Mouse (Mus musculus) right cerebral cortex, postnatal 10 days (tissue): ENCODE measurements at regions not wholly inside any gene's neighbourhood (a gene's known extent, or its start where the extent isn't known, plus 50 kb on each side); places are given as distances from the start of the nearest gene placed in this dataset.

Experiments
- DNase-seq, 2 experiments: peaks; one replicate each; pipeline ENCODE4 v3.0.0; 2021; ENCODE audit warnings: low spot score in 2 of 2

DNA sequence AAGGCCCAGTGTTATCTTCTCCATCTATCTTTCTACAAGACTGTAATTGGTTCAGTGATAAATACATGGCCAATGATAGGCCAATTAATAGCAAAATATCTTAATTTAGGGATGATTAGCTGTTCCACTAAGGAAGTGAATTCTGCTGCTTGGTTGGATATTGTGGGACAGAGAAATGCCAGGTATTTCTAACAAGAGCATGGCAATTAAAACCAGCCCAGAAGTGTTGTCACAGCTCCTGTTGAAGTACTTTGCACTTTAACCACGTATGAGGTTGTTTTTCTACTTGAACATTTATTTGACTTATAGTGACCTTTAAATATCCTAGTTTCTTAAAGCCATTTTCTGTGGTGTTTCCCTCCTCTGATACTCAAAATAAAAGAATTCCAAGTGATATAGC is 65.7 kb upstream of the Acsl4 start:
- no peak for DNase-seq

DNA sequence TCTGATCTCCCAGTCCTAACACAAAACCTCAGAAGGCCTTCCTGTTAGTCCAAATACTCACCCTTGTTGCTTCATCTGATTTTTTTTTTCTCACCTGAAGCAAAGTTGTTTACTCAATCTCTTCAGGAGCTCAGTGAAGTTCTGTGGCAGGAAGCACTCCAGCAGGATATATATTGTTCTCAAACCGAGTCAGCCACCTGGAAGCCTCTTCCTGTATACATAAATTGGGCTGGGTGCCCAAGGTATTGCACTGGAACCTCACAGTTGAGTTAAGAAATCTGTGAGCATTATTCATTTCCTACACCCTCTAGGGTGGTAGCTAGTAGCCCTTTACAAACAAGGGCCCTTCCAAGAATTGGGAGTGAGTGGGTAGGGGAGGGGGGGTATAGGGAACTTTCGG is 73.8 kb upstream of the Acsl4 start:
- DNase-seq, result no peak

DNA sequence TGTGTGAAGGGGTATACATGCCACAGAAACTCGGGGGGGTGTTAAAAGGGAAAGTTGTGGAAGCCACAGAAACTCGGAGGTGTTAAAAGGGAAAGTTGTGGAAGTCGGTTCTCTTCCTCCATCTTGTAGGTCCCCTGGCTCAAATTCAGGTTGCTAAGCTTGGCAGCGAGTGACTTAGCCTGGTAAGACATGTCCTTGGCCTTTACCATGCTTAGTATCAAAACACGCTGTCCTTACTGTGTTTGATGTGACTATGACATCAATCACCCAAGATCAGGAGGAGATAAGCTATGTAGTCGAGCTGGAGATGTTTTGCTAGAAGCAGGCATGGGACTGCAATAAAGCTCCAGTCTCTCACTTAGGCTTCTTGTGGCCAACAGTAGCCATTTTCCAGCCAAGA is 74.4 kb upstream of the Acsl4 start:
- DNase-seq, result no peak

DNA sequence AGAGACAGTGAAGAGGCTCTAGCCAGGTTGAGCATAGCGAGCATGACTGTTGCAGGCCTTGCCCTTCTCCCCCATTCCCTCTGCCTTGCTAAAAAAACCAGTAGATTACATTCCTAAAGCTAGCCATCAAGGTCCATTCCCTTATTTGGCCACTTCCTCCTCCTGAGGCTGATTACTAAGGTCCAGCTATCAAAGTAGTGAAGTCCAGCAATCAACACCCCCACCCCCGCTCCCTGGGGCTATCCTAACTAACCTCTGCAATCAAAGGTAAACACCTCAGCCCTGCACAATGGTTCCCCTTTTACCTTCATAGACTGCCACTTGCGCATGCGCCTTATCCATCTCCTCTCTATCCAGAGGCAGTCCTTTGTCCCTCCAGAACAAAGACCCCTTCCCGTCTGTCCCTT is 77.5 kb upstream of the Acsl4 start:
- no peak for DNase-seq

DNA sequence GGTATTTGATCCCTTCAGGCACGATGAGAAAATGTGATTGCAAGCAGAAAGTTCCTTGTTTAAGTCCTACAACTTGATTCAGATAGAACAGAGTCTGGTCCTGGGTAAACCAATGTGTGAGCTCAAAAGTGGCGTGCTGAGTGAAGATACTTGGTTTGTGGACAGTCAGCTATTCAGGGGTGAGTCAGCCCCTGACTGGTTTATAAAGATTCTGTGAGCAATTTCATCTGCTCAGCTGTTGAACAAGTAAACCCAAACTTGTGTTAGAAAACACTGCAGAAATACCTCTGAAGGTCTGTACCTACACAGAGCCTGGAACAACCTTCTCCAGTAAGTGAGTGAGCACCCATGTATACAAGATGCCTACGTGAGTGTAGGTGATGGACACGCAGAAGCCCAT is 78.1 kb upstream of the Acsl4 start:
- DNase-seq, result no peak

DNA sequence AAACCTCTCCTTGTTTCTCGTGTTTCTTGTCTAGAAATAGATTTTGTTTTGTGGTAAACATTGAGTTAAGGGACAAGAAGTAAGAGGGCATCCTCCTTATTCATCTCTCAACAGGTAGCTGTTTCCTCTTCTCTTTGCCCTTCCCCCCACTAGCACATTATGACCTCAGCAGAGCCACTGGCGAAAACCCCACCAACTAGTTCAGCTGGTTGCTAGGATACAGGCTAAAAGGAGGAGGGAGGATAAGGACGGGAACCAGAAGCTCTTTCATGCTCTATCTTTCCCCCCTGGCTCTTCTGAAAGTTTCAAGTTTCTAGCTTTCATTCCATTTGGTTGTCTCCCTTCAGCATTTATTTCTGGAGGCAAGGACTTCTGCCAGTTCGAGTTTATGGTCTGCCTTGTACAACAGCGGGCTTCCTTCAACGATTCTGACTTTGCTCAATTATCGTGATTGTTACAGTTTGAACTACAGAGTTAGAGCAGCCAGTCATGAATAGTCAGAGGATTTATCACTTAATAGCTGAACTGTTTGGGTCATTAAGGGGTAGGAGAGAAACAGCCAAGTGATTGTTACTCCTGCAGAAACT is 78.8 kb upstream of the Acsl4 start:
- no peak for DNase-seq

DNA sequence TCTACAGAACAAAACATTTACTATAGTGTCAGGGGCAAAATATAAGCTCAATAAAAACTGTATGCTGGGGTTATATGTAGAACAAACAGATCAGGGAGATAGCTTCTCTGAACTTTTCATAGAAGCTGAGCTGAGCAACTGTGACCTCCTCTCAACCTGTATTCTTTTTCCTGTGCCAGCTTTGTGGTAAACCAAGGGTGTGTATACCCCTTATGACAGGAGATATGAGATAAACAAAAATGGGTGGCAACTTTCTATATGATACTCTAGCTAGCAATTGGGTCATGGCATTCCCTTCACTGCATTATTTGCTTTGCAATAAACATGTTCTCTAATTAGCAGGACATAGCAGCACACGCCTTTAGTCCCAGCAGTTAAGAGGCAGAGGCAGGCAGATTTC is 79.7 kb upstream of the Acsl4 start:
- DNase-seq, result no peak

DNA sequence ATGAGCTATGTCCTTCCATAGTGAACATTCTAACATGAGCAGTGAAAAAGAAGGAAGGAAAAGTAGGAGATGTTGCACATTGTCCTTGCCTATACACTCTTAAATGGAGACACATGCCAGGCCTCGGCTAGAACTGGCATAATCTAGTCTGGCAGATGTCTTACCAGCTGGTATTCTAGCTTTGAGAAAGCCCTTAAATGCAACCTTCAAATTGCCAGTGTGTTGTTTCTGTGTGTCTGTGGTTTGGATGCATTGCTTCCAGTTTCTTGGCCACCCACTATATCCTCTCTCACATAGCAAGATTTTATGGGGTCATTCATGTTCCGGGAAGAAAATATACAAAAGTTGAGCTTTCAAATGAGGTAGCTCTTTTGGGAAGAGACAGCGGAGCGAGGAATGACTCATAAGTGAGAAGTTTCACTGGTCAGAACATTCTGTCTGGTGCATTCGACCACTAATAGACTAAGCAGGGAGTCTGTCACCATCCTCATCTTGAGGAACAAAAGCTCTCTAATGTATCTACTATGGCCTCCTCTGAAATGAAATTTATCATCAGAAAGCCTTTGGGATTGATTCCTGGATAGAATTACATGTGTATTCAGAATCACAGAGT is 91.0 kb upstream of the Acsl4 start:
- no peak for DNase-seq

DNA sequence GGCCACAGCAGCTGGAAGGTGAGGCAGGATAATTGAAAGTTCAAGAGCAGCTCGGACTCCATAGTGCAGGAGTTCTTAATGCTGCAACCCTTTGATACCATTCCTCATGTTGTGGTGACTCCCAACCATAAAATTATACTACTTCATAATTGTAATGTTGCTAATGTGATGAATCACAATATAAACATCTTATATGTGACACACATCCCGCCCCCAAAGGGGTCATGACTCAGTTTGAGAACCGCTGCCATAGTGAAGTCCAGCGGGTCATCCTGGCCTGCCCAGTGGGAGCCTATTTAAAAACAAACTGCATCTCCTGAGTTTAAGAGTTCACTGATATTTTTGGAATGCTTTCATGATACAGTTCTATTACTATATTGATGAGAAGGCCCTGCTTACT is 97.7 kb upstream of the Acsl4 start:
- DNase-seq, result no peak

DNA sequence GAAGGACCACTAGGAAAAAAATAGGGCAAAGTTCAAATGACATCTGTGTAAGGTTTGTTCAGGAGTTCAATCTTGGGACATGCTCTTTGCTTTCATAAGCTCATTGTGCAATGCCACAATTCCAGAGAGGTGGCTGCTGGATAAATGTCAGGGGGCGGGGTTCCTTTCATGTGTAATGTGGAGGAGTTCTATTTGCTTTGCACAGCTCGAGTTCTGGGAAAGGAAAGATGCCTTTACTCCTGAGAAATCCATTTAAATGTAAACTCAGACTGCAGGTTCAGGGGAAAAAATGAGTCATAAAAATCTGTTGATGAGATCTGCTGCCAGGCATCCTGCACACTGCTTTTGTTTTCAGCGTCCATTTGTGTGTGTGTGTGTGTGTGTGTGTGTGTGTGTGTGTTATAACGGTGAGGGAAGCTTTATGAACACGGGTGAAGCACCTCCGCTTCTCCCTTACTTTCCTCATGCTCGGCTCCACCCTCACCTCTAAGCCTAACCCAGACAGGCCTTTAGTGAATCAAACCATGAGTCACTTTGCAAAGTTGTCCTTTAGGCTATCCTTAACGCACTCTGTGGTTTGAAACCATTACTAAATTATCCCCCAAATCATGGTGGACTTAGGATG is 99.9 kb upstream of the Acsl4 start:
- DNase-seq, result no peak

DNA sequence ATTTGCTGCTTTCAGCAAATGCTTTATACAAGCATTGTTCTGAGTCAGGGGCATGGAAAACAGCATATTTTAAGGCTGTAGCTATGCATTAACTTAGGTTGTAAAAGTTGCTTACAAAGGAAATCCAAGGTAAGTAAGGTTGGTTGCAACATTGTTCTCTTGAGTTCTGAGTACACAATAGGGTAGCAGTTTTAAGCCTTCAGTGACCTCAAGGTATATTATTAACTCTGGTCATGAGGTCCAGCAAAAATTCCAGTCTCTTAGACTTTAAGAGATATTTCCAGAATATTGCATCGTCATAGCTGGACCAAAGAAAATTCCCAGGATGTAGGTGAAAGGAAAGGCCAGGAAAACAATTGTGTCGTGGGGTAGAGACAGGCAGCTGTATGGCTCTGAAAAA is 110.8 kb upstream of the Acsl4 start:
- DNase-seq, result no peak

DNA sequence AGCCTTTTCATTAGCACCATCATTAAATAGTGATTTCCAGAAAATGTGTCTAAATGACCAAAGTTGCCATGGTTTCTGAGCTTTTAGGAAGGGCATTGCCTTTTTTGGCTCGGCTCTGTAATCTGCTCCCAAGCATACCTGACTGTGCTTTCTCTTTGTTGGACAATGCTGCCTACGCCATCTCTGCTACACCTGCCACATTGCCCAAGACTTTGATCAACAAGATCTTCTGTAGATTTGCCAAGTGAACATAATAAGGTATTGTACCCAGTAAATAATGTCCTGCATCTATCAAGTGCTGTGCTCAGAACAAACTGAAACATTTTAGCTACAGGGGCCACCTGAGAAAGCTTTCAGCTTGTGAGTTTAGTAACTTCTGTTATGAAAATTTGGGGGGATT is 114.6 kb upstream of the Acsl4 start:
- DNase-seq, result no peak

DNA sequence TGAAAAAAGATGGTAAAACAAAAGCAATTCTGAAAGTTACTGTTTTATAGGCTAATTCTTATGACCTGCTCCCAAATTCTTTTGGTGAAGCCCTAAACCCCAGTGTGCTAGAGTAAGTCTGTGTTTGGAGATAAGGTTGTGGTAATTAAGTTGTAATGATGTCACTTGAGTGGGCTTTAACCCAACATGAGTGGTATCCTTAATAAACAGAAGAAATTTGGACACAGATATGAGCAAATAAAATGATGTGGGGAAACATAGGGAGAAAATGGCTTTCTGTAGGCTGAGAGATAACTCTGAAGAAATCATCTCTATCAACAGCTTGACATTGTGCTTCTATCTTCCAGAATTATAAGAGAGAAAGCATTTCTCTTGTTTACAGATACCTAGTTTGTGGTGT is 117.1 kb upstream of the Acsl4 start:
- DNase-seq, result no peak

DNA sequence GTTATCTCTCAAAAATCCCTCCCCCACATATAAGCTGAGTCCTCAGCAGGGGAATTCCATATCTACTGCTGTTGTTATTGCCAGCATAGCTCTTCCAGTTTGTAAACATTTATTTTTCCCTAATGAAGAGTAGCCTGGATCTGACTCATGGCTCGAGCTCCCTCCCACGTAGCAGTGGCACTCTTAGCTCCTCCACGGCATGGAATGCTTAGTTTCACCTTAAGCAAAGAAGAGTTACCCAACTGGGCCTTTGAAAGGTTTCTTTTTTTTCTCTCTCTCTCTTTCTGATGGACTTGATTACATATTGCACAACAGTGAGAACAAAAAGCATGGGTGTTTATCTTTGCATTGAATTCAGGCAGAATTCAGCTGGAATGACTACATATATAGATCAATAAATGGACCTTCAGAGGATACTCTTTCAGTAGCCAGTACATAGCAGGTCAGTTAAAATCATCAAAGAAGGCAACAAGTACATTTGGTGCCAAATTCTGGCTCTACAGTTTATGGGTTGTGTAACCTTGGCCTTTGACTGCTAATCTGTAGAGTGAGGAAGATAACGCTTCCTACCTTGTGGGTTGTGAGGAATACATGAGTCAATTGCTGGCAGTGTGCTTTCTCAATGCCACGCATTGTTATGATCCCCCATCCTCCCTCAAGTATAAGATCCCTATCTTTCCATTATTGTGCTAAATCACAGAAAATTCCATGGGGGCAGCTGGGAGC is 126.2 kb upstream of the Acsl4 start:
- no peak for DNase-seq

DNA sequence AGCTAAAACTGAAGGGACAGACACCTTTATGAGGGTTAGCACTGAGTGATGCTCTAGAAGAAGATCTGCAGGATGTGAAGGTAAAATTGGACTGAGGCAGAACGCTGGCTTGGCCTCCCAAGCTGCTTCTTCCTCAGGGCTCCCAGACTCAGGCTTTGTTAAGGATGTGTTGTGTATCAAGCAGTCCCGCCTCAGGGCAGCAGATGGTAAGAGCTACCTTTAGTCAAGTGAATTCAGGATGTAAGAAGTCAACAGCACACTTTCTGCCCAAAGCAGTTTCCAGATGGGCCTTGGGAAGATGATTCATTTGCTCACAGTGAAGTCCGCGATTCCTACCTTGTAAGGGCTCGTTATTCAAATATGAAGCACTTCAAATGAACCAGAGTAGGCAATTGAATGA is 126.9 kb upstream of the Acsl4 start:
- no peak for DNase-seq

DNA sequence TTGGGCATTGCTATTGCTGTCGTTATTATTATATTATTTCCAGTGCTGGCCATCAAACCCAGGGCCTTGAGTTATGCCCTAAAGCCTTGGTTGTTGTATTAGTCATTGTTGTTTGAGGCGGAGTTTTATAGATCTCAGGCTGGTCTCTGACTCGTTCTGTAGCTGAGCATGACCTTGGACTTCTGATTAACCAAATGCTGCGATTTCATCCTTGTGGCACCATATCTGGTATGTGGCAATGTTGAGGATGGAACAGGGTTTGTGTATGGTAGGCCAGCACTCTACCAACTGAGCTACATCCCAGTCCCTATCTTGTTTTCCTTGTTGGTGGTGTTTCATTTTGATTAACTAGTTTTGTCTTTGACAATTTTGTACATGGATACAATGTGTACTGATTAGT is 130.7 kb upstream of the Acsl4 start:
- DNase-seq, result no peak

DNA sequence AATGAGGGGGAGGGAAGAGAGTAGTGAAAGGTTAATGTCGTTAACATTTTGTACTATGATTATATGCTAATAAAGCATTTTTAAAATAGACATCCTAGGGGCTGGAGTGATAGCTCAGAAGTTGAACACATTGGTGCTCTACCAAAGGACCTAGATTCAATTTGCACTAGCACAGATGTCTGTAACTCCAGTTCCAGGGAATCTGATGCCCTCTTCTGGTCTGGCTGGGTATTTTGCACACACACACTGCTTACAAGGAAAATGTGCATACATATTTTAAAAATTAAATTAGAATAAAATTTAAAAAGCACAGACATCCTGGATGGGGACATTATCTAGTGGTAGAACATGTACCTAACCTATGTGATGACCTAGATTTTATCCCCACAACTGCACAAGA is 136.6 kb upstream of the Acsl4 start:
- DNase-seq, result peak; percentile 22

DNA sequence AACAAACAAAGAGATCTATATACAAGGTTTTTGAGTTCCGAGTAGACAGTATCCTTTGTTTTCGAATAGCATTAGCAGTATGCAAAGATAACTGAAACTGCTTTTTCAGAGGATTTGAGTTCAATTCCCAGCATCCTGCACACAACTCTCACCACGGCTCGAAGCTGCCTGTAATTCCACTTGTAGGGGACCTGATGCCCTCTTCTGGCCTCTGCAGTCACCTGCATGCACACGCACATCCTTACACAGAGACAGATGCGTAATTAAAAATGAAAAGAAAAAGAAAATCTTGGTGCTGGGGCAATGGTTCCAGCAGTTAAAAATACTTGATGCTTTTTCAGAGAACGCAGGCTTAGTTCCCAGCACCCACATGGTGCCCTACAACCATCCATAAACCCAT is 139.6 kb upstream of the Acsl4 start:
- DNase-seq, result no peak

DNA sequence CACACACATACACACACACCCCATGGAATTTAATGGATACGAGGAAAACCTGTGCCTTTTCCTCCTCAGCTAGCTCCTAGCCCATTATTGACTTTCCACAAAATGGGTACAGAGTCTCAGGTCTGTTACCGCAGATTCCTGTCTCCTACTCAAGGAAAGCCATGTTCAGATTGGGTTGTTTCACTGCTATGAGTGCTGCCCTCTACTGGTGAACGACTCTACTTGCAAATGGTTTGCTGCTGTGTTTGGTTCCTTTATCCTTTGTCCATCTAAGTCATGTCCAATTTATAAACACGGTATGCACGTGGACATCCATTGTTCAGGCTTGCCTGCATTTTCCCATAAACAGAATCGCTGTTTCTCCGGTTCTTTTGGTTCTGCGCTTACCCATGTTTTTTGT is 144.4 kb upstream of the Acsl4 start:
- DNase-seq, result peak in 1 of 2 experiments; percentile 26

DNA sequence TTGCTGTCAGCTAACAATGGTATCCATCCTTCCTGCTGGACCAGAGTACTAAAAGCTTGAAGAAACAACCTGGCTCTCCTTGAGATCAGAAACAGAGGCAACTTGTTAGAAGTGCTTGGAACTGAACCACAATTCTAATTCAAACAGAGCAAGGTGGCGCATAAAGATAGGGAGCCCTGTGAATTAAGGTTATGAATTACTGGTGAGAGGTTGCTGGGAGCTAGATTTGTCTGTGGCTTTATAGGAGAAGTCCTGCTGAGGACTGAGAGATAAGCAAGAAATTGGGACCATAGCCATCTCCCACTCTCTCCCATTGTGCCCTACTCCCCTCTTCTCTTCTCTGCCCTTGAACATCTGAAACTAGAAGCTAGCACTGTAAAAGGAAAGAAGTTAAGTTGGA is 145.2 kb upstream of the Acsl4 start:
- no peak for DNase-seq

DNA sequence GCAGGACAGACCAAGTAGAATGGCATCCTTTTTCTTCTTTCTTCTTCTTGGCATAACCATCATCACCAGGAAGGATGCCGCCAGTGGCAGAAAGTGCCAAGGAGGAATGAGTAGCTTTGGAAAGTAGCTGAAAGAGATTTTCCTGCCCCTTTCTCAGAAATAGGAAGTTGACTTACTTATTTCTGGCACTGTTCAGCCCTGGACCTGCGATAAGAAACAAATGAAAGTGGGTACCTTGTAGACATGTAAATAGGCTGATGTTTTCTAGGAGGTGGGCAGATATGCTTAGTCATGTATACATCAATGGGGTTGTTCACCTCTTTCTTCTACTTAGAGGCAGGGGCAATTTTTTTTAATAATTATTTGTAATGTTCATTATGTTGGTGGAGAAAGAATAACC is 145.3 kb upstream of the Tmem164 start:
- DNase-seq, result no peak

DNA sequence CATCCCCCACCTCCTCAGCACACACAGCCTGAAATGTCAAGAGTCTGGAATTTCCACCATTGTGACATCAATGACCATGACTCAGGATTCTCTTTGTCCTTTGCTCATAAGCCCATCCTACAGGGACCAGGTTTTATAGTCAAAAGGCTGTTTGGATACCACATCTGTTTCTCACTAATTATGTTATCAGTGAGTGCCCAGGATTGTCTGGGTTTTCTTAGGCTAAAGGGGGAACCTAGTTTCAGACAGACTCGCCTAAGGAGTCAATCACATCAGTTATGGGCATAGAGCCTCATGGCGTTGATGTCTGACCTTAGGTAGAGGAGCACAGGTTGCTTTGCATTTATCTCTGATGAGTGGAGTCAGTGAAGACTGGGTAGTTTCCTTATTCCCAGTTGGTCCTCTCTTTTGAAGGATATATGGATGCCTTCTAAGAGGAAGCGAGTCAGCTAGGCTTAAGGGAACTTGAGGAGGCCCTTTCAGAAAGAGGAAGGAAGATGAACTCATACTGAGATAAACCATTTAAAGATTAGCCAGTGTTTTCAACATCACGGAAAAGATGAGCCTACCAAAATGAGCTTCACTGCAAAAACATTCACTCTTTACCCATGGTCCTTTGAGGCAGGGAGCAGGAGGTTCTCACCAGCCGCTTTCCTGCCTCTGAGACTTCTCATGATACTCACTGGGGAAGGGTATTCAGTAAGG is 143.8 kb upstream of the Tmem164 start:
- DNase-seq, result no peak

DNA sequence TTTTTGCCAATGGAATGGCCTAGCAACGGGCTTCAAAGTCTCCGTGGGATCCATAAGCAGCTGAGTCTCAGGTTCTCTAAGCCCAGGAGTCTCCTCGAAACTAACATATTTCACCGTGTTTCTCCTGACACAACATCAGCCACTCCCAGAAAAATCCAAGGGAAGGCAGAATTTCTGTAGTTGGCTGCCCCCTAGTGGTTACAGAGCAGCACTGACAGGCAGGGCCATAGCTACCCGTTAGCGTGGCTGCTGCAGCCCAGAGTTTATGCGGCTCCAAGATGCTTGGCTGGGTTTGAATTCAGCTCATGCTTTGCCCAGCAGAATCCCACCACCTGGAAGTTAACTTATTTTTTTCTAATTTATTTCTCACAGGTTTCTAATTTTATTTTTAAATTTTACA is 140.9 kb upstream of the Tmem164 start:
- DNase-seq, result peak; percentile 53 to 78
